Mouse (Mus musculus) neural tube, embryonic 14.5 days (tissue): ENCODE measurements around the gene Ikzf1. TPM values are rescaled to one million over a fixed set of nuclear protein-coding genes. Genes with fewer than 3 reads are reported as not detected.

Experiments
- ATAC-seq: fragments of 200-750 bp; cut with Nextera tagmentation; 2 replicates; pipeline ENCODE4 v1.8.0; 2017; ENCODE audit warnings: low read depth, mild to moderate bottlenecking, moderate TSS enrichment, moderate library complexity
- H3K27ac ChIP-seq: fragments of 300-500 bp; sonication (generic); 2 replicates; pipeline ENCODE4 v1.5.1; 2014; ENCODE audit warnings: low read depth, mild to moderate bottlenecking, control low read depth, low read length, moderate library complexity, mixed read lengths
- H3K27me3 ChIP-seq: fragments of 300-500 bp; sonication (generic); 2 replicates; pipeline ENCODE4 v1.6.1; 2014; ENCODE audit warnings: low read length; ENCODE audit not compliant: control insufficient read depth, insufficient read depth
- H3K36me3 ChIP-seq: fragments of 300-500 bp; sonication (generic); 2 replicates; pipeline ENCODE4 v1.6.1; 2014; ENCODE audit warnings: low read length, mixed read lengths; ENCODE audit not compliant: control insufficient read depth, insufficient read depth
- H3K4me1 ChIP-seq: fragments of 300-500 bp; sonication (generic); 2 replicates; pipeline ENCODE4 v1.6.1; 2014; ENCODE audit warnings: low read length; ENCODE audit not compliant: control insufficient read depth, insufficient read depth
- H3K4me2 ChIP-seq: fragments of 300-500 bp; sonication (generic); 2 replicates; pipeline ENCODE4 v1.6.1; 2014; ENCODE audit warnings: mild to moderate bottlenecking, low read depth, low read length, control low read depth
- H3K4me3 ChIP-seq: fragments of 300-500 bp; sonication (generic); 2 replicates; pipeline ENCODE4 v1.5.1; 2014; ENCODE audit warnings: low read depth, low read length, control low read depth, mixed read lengths
- H3K9ac ChIP-seq: fragments of 300-500 bp; sonication (generic); replicated peaks from 2 replicates; pipeline ENCODE4 v1.6.1; 2014; ENCODE audit warnings: low read depth, mild to moderate bottlenecking, control low read depth, low read length, mixed read lengths
- H3K9me3 ChIP-seq: fragments of 300-500 bp; sonication (generic); 2 replicates; pipeline ENCODE4 v1.6.1; 2016; ENCODE audit warnings: low read length; ENCODE audit not compliant: control insufficient read depth
- WGBS: fragments of 180-500 bp; shearing (Covaris S2); extraction: QIAGEN DNeasy Blood & Tissue Kit; methylation state at CpG from one replicate; pipeline ENCODE4 v1.1.7; 2014; 5-methylcytosine and 5-hydroxymethylcytosine counted together
- polyA plus RNA-seq: library from polyadenylated mRNA; unstranded; fragments of >200 nt; fragmentation: Nextera tagmentation; extraction: Ambion mirVana; gene quantifications from 2 replicates; pipeline ENCODE4 v1.2.1, GENCODE M21; 2014

The Ikzf1 gene
- polyA plus RNA-seq = 0.35 and 0.90 TPM in 2 replicates

DNA sequence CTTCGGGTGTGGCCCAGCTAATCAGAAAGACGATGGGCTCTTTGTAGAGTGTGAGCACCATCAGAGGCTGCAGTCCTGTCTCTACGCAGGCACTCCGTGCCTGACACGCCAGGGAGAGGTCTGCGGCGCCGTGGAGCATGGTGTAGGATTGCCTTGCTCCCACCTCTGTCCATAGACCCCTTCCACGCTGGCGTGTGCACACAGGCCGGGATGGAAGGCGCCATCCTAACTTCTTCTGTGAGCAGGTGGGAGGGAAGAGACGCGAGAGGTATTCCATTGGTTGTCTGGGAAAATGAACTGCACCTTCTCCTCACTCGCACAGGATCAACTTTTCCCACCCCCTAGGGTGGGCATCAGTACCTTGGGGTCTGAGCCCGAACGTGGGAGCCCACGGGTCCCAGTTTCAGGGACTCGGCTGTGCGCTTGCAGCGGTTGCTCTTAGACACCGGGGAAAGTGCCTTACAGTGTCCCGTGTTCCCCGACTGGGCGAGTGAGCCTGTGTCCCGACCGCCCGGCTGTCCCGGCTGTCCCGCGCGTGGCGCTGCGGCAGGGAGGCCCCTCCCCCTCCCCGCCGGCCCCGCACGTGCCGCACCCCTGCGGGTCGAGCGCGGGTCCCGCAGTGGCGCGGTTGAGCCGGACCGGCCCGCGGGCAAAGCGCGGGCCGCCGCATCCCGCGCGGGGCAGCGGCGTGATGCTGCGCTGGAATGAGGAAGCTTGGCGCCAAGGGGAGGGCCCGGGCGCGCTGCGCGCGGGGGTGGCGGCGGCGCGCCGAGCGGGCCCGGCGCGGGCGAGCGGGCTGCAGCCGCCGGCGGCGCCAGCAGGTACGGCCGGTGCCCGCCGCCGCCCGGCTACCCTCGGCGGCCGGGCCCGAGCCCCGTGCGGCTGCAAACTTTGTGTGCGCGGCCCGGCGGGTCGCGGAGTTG is at the start of gene Ikzf1:
TSS of gene Ikzf1 (plus strand) at position 74 of the 923 bp plus-strand sequence.
- under 1% methylated on average over 48 of the region's 100 CpGs for WGBS
- H3K4me1 ChIP-seq = peaks cover 9% of the 10 kb centered on the region; the same call in 1 of the 2 replicates
- ATAC-seq = peak; percentile 69; the same call in 1 of the 2 replicates
- no peak within 1 kb of the TSS for H3K27ac ChIP-seq
- H3K9ac ChIP-seq = peak within 1 kb of the TSS; percentile 28; the same call in 1 of the 2 replicates
- H3K9me3 ChIP-seq = no peaks in the 10 kb centered on the region
- peak within 1 kb of the TSS; percentile 55 for H3K4me3 ChIP-seq
- H3K27me3 ChIP-seq = peaks cover 34% of the 10 kb centered on the region
- H3K36me3 ChIP-seq = no peaks in the 10 kb centered on the region
- H3K4me2 ChIP-seq = peak within 1 kb of the TSS; percentile 95

- ATAC-seq = no peak
- H3K36me3 ChIP-seq = no peaks in the 10 kb centered on the region
- no peak overlapping the region for H3K4me2 ChIP-seq
- H3K9me3 ChIP-seq = no peaks in the 10 kb centered on the region
- H3K27ac ChIP-seq = no peak overlapping the region
- H3K4me1 ChIP-seq = no peaks in the 10 kb centered on the region
- H3K9ac ChIP-seq = no peak overlapping the region
- H3K27me3 ChIP-seq = no peaks in the 10 kb centered on the region
- H3K4me3 ChIP-seq = no peak overlapping the region
These were observed 40.5 kb upstream of the Ikzf1 start for GRCm38 (mm10) chr11:11644303-11644702.

DNA sequence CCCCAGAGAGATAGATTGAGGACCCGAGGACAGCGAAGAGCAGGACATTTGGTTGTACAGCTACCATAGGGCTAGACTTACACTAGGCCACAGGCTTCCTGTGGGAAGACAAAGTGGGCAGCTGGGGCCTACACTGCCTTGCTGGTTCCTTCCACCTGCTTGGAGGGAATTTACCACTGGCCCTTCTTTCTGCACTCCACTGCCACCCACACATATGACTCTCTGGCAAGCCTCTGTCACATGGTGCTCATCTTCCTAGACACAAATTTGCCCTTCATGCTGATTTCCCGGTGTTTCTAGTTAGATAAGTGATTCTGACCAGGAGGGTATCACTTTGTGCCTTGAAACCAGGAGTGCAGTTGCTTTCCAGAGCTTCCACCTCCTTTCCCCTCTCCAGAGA is 28.4 kb upstream of the Ikzf1 start:
- no peak overlapping the region for H3K9ac ChIP-seq
- ATAC-seq = no peak
- H3K36me3 ChIP-seq = no peaks in the 10 kb centered on the region
- H3K4me2 ChIP-seq = no peak overlapping the region
- WGBS = 84% methylated on average over 3 of the region's 3 CpGs
- no peak overlapping the region for H3K27ac ChIP-seq
- no peak overlapping the region for H3K4me3 ChIP-seq
- H3K9me3 ChIP-seq = no peaks in the 10 kb centered on the region
- H3K4me1 ChIP-seq = no peaks in the 10 kb centered on the region
- H3K27me3 ChIP-seq = no peaks in the 10 kb centered on the region

DNA sequence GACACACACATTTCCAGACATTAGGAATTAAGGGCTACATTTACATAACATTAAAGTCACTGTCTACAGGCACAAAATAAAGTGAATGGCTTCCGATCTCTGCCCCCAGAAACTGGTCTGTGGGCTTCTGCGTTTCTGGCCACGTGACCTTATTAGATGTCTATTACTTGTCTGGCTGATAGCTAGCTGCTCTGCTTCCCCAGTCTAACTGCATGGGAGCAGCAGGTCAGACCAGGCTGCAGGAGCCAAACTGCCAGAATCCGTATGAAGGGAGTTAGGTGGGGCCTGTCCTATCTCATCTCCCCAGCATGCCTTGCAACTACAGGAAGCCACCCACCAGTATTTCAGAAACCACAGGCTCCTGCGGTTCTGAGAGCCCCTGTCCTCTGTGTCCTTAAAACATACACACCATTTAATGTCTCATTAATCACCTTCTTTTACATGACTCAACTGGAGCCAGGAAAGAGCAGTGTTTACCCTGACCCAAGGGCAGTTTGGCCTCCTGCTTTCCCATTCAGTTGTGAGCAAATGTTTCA is 27.7 kb upstream of the Ikzf1 start:
- 51% methylated on average over 5 of the region's 5 CpGs for WGBS
- Histone ChIP-seq H3K4me2 (no peak overlapping the region), H3K27me3 (no peaks in the 10 kb centered on the region), H3K9ac (no peak overlapping the region), H3K27ac (no peak overlapping the region), H3K9me3 (no peaks in the 10 kb centered on the region), H3K36me3 (no peaks in the 10 kb centered on the region), H3K4me1 (no peaks in the 10 kb centered on the region), H3K4me3 (no peak overlapping the region)
- ATAC-seq = no peak

DNA sequence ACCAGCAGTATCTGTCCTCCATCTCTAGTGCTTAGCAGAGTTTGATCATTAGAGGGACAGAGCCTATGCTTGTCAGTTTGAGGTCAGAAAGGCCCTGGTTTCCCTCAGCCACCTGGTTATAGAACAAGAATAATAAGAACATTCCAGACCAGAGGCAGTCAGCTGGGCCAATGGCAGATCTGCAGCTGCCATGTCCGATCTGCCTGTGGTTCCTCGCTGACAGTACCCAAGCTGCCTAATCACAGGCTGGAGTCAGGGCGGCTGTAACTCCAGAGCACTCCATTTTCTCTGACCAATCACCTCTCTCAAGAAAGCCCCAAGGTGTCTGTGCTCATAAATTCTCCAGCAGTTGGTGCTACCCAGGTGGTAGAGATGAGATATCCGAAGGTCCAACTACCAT is 27.2 kb upstream of the Ikzf1 start:
- Histone ChIP-seq H3K9me3 (no peaks in the 10 kb centered on the region), H3K36me3 (no peaks in the 10 kb centered on the region), H3K4me3 (no peak overlapping the region), H3K4me1 (no peaks in the 10 kb centered on the region), H3K27ac (no peak overlapping the region), H3K27me3 (no peaks in the 10 kb centered on the region), H3K4me2 (no peak overlapping the region), H3K9ac (no peak overlapping the region)
- 89% methylated on average over 4 of the region's 4 CpGs for WGBS
- ATAC-seq = no peak

DNA sequence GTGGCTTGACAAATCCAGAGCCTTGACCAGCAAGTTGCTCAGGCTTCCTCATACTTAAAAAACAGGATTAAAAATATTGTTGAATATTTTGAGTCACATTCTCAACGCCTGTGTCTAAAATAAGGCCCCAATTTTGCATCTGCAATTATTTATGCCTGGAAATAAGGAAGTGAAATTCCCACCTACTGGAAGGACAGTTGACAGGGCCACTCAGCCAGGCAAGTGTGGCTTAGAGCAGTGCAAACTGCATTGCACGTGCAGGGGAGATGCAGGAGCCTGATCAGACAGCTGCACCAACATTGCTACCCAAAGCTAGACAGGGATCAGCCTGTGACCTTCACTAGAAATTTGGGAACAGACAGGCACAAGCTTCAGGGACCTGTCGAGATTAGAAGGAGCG is 26.0 kb upstream of the Ikzf1 start:
- Histone ChIP-seq H3K9me3 (no peaks in the 10 kb centered on the region), H3K9ac (no peak overlapping the region), H3K27me3 (no peaks in the 10 kb centered on the region), H3K4me1 (no peaks in the 10 kb centered on the region), H3K36me3 (no peaks in the 10 kb centered on the region), H3K27ac (no peak overlapping the region), H3K4me3 (no peak overlapping the region), H3K4me2 (no peak overlapping the region)
- ATAC-seq = no peak
- 82% methylated on average over 4 of the region's 4 CpGs for WGBS

DNA sequence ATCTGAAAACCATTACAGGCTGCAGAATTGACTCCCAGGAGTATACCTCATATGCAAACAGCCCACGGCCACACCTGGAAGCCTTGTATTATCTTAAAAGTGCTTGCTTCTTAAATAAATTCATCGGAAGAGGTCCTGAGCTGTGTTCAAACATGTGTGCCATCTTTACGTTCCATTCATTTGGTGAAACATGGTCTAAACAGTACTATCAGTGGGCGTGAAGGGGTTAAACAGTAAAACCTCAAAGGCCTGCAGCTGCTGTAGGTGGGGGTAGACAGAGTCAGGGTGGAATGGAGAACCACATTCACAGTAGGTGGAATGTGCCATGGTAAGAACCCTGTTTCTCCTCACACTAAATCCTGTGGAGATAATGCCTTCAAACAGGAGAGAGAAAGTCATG is 24.2 kb upstream of the Ikzf1 start:
- H3K9ac ChIP-seq = no peak overlapping the region
- no peak overlapping the region for H3K27ac ChIP-seq
- WGBS = 74% methylated on average over 4 of the region's 4 CpGs
- H3K4me2 ChIP-seq = no peak overlapping the region
- no peaks in the 10 kb centered on the region for H3K36me3 ChIP-seq
- no peak for ATAC-seq
- no peaks in the 10 kb centered on the region for H3K9me3 ChIP-seq
- no peaks in the 10 kb centered on the region for H3K27me3 ChIP-seq
- no peaks in the 10 kb centered on the region for H3K4me1 ChIP-seq
- no peak overlapping the region for H3K4me3 ChIP-seq

- no peak overlapping the region for H3K4me2 ChIP-seq
- 88% methylated on average over 4 of the region's 4 CpGs for WGBS
- no peaks in the 10 kb centered on the region for H3K27me3 ChIP-seq
- H3K9me3 ChIP-seq = no peaks in the 10 kb centered on the region
- no peak overlapping the region for H3K9ac ChIP-seq
- H3K4me1 ChIP-seq = no peaks in the 10 kb centered on the region
- H3K27ac ChIP-seq = no peak overlapping the region
- no peaks in the 10 kb centered on the region for H3K36me3 ChIP-seq
- no peak for ATAC-seq
- no peak overlapping the region for H3K4me3 ChIP-seq
These were observed 17.4 kb upstream of the Ikzf1 start for GRCm38 (mm10) chr11:11667254-11667921.

GRCm38 (mm10) chr11:11667922-11668290 is 16.9 kb upstream of the Ikzf1 start:
- H3K27ac ChIP-seq = no peak overlapping the region
- no peaks in the 10 kb centered on the region for H3K27me3 ChIP-seq
- H3K9ac ChIP-seq = no peak overlapping the region
- no peaks in the 10 kb centered on the region for H3K36me3 ChIP-seq
- no peak for ATAC-seq
- WGBS = 96% methylated on average over 3 of the region's 3 CpGs
- no peaks in the 10 kb centered on the region for H3K9me3 ChIP-seq
- H3K4me2 ChIP-seq = no peak overlapping the region
- H3K4me3 ChIP-seq = no peak overlapping the region
- H3K4me1 ChIP-seq = no peaks in the 10 kb centered on the region
